Mouse (Mus musculus): ENCODE data around the gene Cav1.

DNA sequence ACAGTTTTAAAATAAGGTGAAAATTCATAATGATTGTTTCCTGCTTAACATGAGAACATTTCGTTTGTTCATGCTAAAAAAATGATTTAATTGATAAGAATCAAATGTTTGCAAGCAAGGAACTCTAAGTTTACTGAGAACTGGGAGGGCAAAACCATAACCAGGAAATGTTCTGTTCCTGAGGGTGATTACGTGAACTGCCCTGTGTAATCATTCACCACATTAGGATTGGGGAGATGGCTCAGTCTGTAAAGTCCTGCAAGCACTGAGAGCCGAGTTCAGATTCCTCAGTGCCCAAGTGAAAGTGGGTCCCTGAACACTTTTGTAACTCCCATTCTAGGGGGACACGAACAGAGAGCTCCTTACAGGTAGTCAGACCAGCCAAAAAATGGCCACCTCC, 41.1 kb upstream of the Cav1 start:
- TF ChIP-seq CTCF (IDR thresholded peaks at IDR 0.05; ENCODE audit: extremely low read depth, insufficient read depth, insufficient read length, insufficient replicate concordance) (no peak), POLR2A (IDR thresholded peaks at IDR 0.05; ENCODE audit: low read depth, low read length) (no peak)

All from spleen, adult 2 months (tissue).